Mouse (Mus musculus): ENCODE results near the gene Upk2. TPM values are rescaled to one million over a fixed set of nuclear protein-coding genes. Genes with fewer than 3 reads are reported as not detected.
"Not testable (repeated sequence)": the region's sequence is repeated elsewhere in the genome, so short reads cannot be mapped to it uniquely, and the experiment has no call there.

The Upk2 gene
- total RNA-seq, 2 experiments from 2014 or later, result not detected

DNA sequence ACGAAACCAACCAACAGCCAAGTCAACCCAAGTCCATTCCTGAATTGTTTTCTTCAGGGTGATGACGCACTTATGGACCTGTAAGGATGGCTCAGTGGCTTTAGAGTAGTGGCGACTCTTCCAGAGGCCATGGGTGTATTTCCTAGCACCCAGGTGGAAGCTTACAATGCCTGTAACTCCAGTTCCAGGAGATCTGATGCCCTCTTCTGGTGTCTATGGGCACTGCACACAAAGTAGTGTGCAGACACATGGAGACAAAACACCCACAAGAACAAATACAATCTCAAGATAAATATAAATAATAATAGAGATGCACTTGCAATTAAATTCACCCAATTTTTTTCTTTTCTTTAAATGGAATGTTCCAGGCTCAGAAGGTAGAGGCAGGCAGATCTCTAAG, 21.2 kb upstream of the Upk2 start:
- intact Hi-C loops (cut with DNase I), result loop anchor here (1.0 to 2.0 kb wide), 2 partner anchors 21 to 24 kb away; partner anchors contain the start of gene Upk2
- DNase-seq, result no peak

DNA sequence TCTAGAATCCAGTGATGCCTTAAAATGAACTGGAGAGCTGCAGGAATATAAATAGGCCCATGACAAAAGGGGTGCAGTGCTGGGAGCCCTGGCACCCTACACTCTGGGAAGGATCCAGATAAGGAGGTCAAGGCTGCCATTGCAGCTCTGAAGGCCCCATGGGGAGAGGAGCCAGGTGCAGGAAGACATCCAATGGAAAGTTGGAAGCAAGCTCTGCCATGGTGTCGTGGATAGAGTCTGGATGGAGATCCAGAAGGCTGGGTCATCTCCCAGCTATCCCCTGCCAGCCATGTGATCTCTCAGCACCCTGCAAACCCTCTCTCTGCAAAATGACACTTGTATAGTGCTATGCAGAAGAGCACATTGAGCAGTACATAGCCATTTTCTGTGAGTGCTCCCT, 19.6 kb upstream of the Upk2 start:
- intact Hi-C loops (cut with DNase I), result loop anchor here (2.0 kb wide), 1 partner anchor 20 kb away; the partner anchor contains the start of gene Upk2
- peak; percentile 64 to 76 for DNase-seq

DNA sequence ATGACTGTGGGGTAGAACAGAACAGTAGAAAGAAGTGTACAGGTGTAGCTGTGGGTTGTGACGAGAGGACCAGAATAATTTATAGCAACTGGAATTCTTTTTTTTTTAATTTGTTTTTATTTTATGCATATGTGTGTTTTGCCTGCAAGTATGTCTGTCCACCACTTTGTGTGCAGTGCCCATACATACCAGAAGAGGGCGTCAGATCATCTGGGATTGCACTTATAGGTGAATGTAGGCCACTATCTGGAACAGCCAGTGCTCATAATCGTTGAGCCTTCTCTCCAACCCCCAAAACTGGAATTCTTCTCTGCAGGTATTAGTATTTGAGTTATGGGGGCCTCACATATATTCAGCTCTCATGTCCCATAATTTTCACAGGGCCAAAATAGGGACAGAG, 18.4 kb upstream of the Upk2 start:
- intact Hi-C loops (cut with DNase I), result no loop called here
- DNase-seq, result no peak

DNA sequence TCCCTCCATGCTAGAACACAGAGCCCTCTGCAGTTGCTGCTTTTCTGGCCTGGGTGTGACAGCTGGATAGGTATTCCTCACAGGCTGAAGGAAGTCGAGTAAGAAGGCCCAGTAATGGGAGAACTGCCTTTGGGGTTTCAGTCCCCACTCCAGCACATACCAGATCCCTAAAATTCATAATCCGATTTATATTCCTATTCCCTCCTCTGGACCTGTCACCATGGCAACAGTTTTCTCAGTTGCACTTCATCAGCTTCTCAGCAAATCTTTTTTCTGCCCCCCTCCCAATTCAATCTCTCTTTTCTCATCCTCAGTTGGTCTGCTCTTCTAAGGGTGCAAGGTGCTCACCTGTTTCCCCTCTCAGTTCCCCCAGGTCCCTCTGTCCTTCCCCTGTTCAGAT, 14.0 kb upstream of the Upk2 start:
- no peak for DNase-seq
- intact Hi-C loops (cut with DNase I), result no loop called here

DNA sequence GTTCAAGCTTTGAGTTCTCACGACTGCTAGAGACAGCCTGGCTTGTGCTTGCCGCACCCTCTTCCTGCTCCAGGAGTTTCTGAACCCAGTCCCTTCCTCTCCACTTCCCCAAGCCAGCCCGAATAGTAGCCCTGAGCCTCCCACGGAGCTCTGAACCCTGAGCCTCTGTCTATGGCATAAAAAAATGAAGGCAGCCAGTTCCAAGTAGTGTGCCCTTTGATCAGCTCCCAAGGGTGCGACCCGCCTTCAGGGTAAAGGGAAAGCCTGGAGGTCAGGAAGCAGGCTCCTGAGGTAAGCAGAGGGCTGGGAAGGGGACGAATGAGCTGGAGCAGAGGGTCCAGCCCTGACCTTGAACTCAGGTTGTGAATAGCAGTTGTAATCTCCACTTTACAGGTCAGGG, 13.4 kb upstream of the Upk2 start:
- intact Hi-C loops (cut with DNase I), result no loop called here

DNA sequence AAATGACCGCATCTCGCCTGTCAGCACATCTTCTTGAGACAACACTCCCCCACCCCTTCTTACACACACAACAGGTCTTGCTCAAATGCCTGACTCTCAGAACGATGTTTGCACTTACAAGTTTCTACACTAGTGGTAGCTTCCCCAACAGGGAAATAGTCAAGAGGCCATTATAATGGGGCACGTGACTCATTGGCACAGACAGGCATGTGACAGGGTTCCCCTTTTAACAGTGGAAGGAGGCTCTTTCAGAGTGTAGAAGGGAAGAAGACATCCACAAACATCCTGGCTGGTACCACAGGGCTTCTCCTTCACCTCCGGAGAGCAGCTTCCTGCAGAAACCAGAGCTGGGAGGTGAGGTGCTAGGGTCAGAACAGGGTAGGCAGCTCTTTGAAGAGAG, 7.2 kb upstream of the Upk2 start:
- intact Hi-C loops (cut with DNase I), result no loop called here
- DNase-seq, result no peak

More for the DNA sequence above, 13.4 kb upstream of the Upk2 start:
- no peak for DNase-seq

DNA sequence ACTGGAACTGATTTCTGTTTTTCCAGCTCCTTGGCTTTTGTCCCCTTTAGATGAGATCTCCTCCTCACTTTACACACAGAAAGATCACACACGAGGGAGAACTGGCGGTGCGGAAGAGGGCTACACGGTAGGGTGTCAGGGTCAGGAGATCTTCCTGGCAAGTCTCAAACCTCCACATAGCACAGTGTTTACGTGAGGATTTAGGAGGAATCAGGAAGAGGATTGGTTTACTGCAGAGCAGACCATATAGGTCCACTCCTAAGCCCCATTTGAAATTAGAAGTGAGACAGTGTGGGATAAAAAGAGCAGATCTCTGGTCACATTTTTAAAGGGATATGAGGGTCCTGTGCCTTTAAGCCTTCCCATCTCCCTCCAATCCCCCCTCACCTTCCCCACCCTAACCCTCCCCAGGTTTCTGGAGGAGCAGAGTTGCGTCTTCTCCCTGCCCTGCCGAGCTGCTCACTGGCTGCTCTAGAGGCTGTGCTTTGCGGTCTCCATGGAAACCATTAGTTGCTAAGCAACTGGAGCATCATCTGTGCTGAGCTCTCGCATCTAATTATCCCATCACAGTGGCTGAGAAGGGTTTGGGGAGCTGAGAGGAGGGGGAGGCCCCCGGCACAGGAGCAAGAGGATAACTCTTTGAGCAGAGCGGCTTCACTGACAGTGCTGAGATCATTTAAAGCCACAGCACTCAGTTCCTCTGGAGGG, 2.4 kb upstream of the Upk2 start:
- DNase-seq, result no peak
- intact Hi-C loops (cut with DNase I), result no loop called here

DNA sequence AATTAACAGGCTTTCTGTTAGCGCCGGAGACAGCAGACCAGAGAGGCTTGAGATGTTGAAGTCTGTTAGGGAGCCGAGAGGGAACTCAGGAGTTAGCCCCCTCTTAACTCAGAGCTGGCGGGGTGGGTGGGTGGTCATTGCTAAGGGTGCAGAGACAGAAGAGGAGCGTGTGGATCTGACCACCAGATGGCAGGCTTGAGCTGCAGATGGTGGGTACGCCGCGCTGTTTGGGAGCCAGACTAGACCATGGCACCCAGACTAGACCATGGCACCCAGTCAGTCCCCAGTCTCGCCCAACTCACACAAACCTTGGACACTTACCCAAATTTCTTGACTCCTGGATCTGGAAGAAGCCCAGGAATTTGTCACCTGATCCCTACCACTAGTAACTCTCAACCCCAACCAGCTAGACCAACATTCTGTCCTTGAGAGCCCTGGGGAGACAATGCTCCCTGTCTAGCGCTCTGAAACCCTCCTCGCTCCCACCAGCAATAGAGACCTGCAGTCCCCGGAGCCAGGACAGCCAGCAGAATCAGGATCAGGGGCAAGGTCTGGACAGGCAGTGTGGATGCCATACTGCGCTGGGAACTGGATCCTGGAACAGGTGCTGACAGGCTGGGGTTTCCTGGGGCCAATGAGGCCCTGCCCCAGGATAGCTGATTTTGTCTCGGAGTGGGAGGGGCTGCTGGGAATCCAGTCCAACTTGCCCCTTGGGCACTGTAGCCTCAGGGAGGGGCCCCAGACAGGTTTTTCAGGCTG, 465 bp downstream of the Upk2 start:
- intact Hi-C loops (cut with DNase I), result loop anchor here (1.0 to 2.0 kb wide), 3 partner anchors 20 to 199 kb away; no protein-coding TSS in a partner anchor

DNA sequence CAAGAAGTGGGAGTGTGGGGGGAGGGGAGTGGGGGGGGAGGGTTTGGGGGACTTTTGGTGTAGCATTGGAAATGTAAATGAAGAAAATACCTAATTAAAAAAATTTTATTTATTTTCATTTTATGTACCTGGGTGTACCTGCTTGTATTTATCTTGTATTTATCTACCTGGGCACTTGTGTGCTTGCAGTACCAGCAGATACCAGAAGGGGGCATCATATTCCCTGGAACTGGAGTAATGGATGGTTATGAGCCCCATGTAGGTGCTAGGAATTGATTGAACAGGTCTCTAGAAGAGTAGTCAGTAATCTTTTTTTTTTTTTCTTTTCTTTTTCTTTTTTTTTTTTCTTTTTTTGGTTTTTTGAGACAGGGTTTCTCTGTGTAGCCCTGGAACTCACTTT, 4.4 kb downstream of the Upk2 start:
- DNase-seq, result no peak
- intact Hi-C loops (cut with DNase I), result no loop called here

More for the DNA sequence above, 465 bp downstream of the Upk2 start:
- DNase-seq, result peak; percentile 78 to 84

DNA sequence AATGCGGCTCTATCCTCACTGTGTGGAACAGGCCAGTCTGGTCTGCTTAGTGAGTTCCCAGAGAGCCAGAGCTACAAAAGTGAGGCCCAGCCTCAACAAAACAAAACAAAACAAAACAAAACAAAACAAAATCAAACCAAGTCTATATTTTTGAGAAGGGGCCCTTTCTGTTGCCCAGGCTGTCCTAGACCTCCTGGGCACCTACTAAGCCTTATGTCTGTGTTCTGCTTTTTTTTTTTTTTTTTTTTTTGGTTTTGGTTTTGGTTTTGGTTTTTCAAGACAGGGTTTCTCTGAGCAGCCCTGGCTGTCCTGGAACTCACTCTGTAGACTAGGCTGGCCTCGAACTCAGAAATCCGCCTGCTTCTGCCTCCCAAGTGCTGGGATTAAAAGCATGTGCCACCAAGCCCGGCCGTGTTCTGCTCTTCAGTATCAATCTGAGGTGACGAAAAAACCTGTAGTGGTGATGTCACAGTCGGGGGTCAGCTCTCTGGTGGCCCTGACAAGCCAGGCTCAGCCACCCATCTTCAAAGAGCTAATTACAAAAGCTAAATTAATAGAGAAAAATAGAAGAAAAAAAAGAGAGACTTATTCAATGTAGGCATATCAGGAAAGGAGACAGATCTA, 10.3 kb downstream of the Upk2 start:
- intact Hi-C loops (cut with DNase I), result not testable (repeated sequence)

DNA sequence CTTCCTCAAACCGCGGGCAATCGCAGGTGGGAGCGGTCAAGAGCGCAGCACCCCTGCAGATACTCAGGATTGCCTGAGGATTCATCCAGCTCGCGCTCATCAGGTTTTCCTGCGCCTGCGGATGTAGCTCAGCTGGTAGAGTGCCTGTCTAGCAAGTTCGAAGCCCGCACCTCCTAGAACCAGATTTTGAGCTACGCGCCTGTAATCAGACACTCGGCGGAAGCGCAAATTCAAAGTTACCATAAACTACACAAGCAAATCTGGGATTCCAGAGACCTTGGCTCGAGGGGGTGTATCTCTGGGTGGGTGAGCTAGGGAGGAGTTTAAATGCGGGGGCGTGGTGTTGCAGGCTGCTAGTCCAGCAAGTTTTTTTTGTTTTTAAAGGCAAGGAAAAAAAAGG, 13.8 kb downstream of the Upk2 start, which contains the start of gene Foxr1:
Foxr1 (minus strand) TSS at position 176 of the 400 bp plus-strand sequence.
- no peak for DNase-seq
- intact Hi-C loops (cut with DNase I), result no loop called here

More for the DNA sequence above, 10.3 kb downstream of the Upk2 start:
- DNase-seq, result not testable (repeated sequence)

DNA sequence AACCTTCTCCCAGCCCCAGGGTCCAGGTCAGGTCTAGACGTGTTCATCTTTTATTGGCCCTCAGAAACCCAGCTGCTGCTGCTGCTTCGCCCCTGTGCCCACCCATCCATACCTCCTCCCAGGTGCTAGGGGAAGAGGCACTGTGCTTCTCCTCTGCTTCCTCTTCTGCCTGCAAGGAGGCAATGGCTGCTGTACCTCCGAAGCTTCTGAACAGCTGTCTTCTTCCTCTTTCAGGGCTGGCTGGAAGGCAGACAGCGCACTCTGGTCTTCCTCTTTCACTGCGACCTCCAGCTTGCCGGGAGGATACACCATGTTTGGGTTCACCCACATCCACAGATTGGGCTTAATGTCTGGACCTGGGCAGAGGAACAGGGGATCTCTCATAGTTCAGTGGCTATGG, 19.0 kb downstream of the Upk2 start:
- no peak for DNase-seq
- intact Hi-C loops (cut with DNase I), result no loop called here

DNA sequence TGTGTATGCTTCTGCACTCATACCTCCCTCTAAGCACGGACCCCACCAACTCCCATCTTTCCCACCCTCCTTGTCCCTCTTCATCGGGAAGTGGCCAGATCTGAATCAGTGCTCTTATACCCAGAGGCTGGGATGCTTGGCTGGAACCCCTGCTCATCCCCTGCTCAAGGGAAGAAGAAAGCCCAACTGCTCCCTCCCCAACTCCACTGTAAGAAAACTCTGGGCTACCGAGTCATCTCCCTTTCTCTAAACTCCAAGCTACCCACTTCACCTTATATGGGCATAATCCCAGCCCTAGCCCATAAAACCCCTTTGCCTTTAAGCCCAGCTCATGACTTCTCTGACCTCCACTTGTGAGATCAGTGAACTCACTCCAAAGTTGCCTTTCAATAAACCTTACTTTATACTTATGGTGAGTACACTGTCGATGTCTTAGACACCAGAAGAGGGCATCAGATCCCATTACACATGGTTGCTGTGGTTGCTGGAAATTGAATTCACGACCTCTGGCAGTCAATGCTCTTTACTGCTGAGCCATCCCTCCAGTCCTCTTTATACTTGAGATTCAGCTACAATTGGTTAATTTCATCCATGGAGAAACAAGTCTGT, 22.1 kb downstream of the Upk2 start:
- intact Hi-C loops (cut with DNase I), result no loop called here
- no peak for DNase-seq

DNA sequence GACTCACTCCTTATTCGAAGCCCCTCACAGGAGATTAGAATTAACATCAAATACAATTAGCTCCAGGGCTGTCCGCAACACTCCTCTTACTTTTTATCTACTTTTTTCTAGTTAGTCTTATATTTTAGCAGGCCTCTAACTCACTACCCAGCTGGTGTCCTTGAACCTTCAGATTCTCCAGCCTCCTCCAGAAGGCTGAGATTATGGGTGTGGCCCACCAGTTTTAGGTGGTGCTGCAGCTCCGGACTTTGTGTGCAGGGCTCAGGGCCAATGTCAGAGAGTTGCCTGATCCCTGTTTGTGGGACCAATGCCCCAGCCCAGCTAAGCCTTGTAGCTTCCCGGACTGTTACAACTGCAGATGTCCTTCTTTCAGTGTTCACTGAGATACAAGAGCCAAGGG, 31.2 kb downstream of the Upk2 start:
- intact Hi-C loops (cut with DNase I), result no loop called here
- no peak for DNase-seq

DNA sequence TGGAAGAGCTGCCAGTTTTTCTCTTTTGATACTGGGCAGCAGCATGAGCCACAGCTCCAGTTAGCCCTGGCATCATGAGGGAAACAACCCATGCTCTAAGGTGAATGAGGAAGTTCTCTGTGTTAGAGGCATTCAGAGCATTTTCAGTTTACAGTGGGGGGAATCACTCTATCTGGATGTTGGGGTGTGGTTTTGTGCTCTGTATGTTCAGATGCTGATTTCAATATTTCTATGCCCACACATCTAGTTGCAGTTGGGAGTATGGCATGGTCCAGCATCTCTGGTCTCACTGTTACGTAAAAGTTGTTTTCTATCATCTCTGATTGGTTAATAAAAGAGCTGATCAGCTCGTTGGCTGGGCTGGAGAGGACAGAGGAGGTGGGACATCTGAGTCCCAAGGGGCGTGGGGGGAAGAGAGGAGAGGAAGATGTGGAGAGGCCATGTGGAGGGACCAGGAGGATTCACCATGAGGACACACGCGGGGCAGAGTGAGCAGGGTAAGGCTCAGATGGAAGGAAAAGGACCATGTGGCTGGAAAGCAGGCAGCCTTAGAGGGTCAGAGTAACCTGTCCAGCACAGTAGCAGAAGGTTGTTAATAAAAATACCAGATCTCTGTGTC, 34.4 kb downstream of the Upk2 start:
- intact Hi-C loops (cut with DNase I), result no loop called here
- no peak for DNase-seq

DNA sequence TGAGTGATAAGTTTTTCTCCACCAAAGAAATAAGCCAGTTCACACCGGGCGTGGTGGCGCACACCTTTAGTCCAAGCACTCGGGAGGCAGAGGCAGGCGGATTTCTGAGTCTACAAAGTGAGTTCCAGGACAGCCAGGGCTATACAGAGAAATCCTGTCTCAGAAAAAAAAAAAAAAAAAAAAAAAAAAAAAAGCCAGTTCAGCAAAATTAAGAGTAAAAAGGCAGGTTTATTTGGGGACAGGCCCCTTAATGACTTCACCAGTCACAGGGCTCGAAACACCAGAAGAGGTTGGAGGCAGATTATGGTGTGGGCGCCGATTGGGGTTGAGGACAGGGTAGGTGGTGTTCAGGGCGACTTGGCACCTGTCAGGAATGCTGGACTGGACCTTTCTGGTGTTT, 35.0 kb downstream of the Upk2 start:
- intact Hi-C loops (cut with DNase I); DNase-seq: not testable (repeated sequence)

DNA sequence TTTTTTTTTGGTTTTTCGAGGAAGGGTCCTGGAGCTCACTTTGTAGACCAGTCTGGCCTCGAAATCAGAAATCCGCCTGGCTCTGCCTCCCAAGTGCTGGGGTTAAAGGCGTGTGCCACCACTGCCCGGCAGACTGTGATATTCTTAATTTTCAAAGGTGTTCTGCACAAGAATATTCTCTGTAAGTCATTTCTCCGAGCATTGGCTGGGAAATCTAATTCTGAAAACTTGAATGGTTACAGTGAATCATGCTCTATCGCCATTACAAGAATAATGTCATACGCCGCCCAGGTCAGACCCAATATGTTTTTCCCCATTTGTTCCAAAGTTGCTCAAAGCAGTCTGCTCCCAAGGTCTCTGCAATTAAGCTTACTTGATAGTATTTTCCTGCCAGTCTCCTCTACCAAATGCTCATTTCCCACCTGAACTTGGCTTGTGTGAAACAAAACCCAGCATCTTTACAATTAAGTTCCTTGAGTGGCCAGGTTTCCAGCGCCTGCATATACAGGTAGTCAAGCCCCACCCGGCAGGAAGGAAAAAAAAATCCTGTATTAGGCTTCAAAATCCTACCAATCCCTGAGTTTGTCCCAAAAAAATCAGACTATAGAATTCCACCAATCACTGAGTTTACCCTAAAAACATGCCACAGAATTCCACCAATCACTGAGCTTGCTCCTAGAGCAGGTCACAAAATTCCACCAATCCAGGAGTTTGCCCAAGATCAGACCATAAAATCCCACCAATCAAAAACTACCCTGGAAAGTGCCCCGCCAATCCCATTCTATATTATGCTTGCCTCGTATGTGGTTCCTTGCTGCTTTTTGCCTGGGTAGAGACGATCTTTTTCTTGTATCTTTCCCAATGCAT, 36.0 kb downstream of the Upk2 start, which contains the start of gene Ccdc84:
Ccdc84 (minus strand) TSS at position 51 of the 867 bp plus-strand sequence.
- intact Hi-C loops (cut with DNase I), result no loop called here

DNA sequence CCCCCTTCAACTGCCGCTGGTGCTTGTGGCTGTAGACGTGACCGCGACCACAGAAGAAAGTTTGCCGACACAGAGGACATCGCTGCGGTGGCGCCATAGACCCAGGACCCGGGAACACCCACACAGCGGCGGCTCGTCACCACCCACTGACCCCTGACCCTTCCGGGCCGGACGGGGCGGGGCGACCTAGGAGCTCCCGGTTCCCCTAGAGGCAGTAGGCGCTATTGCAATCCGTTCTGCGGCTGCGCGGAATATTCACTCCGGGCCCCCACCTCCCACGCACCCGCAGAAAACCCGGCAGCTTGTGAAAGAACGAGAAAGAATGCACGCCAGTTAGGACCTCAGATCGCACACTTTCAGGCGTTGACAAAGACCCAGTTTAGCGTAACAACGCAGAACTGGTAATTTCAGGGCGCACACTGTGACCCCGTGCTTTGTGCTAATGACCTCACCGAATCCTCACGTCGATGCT, 36.8 kb downstream of the Upk2 start:
- intact Hi-C loops (cut with DNase I), result no loop called here
- DNase-seq, result peak; percentile 94 to 95

More for the DNA sequence above, 36.0 kb downstream of the Upk2 start, which contains the start of gene Ccdc84:
- no peak for DNase-seq

Measured in gastrocnemius, postnatal 36 days (tissue).